Mouse (Mus musculus): ENCODE measurements around the gene Numa1.
"Not testable (repeated sequence)": the region's sequence is repeated elsewhere in the genome, so short reads cannot be mapped to it uniquely, and the experiment has no call there.

Gene Numa1

DNA sequence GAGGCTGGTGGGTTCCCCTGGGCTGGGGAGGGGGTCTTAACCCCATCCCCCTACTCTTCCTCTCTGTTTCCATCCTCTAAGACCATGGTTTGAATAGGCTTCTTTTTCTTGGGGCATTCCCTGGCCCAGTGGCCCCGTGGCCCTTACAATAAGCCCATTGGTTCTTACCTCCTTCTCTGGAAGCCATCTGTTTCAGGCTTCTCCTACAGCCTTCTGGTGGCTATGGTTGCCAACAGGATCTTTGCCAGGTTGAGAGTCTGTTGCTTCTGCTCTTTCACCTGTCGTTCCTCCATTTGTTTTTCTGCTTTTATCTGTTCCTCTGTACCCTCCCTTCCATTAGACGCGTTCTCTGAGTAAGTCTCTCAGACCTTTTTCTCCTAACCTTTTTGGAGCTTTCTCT, 3.7 kb downstream of the Numa1 start:
- no peak for DNase-seq (ENCODE audit: low spot score)

DNA sequence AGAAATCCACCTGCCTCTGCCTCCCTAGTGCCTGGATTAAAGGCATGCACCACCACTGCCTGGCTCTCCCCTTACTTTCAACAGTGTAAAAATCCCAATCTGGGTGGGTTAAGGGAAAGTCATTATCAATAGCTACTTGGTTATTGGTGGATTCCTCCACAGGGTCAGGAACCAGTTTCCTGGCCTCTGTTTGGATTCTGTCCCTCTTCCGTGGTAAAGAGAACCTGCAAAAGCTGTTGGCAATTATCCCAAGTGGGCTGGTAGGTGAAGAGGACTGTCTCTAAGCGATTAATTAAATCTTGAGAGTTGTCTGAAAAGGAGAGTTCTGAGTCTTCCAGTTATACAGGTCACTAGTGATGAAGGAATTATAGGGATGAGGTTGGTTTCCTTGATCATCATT, 4.4 kb downstream of the Numa1 start:
- DNase-seq (ENCODE audit: low spot score), result no peak

- DNase-seq (ENCODE audit: low spot score), result no peak
These were observed 5.8 kb downstream of the Numa1 start for GRCm38 (mm10) chr7:101939758-101940157.

- not testable (repeated sequence) for DNase-seq (ENCODE audit: low spot score)
These were observed 15.1 kb downstream of the Numa1 start for GRCm38 (mm10) chr7:101949008-101949407.

DNA sequence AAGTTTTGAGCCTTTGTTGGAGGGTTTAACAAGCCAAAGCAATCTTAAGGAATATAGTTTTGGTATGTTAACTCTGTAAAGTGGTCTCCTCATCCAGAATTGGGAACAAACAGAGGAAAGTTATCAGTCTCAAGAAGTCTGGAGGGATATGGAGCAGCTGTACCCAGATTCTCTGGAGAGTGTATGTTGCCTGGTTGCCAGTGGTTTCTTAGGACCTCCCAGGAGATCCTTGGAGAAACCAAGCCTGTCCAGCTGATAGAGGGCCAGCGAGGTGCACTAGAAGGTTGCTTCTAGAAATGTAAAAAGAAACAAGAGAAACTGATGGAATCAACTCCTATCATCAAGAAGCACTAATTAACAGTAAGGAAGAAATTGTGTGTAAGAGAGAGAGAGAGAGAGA, 17.7 kb downstream of the Numa1 start:
- no peak for DNase-seq (ENCODE audit: low spot score)

- DNase-seq (ENCODE audit: low spot score), result no peak
These were observed 18.2 kb downstream of the Numa1 start for GRCm38 (mm10) chr7:101952098-101952497.

GRCm38 (mm10) chr7:101954163-101954562, 20.3 kb downstream of the Numa1 start:
- DNase-seq (ENCODE audit: low spot score), result no peak

GRCm38 (mm10) chr7:101955276-101955675, 21.4 kb downstream of the Numa1 start:
- DNase-seq (ENCODE audit: low spot score), result no peak

- no peak for DNase-seq (ENCODE audit: low spot score)
These were observed 22.0 kb downstream of the Numa1 start for GRCm38 (mm10) chr7:101955862-101956261.

DNA sequence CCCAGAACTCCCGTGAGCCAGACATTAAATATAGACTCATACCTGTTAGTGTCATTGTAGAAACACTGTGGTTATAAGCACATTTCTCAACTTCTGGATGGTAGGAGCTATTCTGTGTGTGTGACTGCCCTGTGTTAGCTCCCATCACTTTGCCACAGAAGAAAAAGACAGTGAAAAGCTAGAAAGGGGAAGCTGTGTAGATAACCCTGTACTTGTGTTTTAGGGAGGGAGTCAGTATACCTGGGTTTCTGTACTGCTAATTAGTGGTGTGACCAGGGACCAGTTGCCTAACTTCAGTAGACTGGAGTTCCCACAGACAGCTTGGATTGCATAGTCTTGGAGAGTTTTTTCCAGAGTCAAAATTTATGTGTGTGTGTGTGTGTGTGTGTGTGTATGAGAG, 22.6 kb downstream of the Numa1 start:
- DNase-seq (ENCODE audit: low spot score), result no peak

- no peak for DNase-seq (ENCODE audit: low spot score)
These were observed 23.0 kb downstream of the Numa1 start for GRCm38 (mm10) chr7:101956911-101957310.

- no peak for DNase-seq (ENCODE audit: low spot score)
These were observed 28.9 kb downstream of the Numa1 start for GRCm38 (mm10) chr7:101962829-101963228.

GRCm38 (mm10) chr7:101963621-101964020, 29.7 kb downstream of the Numa1 start:
- DNase-seq (ENCODE audit: low spot score), result no peak

DNA sequence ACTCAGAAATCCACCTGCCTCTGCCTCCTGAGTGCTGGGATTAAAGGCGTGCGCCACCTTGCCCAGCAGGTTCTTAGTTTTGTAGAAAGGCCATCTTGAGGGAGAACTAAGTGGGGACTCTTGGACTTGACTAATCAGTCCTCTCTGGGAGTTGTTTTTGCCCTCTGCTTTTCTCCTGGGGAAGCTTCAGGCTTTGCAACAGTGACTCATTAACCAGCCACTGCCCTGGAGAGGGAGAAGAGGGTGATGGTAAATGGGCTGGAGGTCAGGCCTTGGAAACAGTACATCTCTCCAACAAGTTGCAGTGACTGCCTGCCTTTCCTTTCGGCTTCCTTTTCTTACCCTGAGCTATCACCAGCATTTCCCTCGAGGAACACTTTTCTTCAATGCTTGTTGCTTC, 30.6 kb downstream of the Numa1 start:
- no peak for DNase-seq (ENCODE audit: low spot score)

- DNase-seq (ENCODE audit: low spot score), result no peak
These were observed 31.7 kb downstream of the Numa1 start for GRCm38 (mm10) chr7:101965606-101966005.

DNA sequence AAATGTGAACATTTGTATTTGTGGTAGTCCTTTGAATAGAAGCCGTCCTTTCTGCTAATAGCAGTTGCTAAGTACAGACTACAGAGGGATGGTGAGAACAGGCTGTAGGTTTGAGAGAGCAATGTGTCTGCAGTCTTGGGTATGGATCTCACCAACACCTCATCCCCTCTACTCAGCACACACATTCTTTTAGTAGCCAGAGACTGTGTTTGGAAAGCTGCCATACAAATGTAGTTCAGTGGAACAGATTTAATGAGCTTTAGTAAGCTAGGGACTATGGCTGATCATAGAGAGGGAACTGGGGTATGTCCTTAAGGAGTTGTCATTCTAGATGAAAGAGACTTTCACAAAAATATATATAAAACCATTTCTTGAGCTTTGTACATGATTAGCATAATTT, 33.3 kb downstream of the Numa1 start:
- no peak for DNase-seq (ENCODE audit: low spot score)

DNA sequence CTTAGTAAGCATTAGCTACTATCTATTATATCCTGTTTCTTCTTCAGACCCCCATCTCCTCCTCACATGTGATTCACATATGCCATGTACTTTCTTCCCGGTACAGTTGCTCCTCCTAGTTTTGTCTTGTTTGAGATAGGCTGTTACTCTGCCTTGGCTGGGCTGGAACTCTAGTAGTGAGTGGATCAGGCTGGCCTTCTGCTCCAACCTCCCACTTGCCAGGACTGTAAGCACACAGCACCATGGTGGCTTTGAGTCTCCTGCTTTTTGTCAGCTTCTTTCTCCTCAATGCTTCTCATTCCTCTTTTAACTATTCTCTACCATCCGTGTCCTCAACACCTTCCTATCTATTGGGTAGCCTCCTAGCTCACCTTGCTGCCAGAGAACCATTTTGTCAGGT, 34.8 kb downstream of the Numa1 start:
- no peak for DNase-seq (ENCODE audit: low spot score)

- peak; percentile 76 for DNase-seq (ENCODE audit: low spot score)
These were observed 36.0 kb downstream of the Numa1 start for GRCm38 (mm10) chr7:101969694-101970428.

DNA sequence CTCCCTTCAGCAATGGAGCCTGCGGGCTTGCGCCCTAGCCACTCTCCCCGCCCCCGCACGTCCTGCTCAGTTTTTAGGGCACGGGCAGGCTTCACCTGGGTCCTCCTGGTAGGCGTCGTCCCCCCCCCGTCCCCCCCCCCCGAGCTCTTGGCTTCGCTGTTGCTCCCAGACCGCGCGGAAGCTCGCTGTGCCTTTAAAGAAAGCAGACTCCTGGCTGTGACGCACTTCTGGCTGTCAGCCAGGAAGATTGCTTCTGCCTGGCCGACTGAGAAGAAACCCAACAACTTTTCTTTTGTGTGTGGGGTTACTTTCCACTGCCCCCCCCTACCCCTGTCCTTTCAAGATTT, 36.5 kb downstream of the Numa1 start:
- peak; percentile 76 for DNase-seq (ENCODE audit: low spot score)

GRCm38 (mm10) chr7:101970821-101971461, 37.0 kb downstream of the Numa1 start:
- DNase-seq (ENCODE audit: low spot score), result peak; percentile 58

DNA sequence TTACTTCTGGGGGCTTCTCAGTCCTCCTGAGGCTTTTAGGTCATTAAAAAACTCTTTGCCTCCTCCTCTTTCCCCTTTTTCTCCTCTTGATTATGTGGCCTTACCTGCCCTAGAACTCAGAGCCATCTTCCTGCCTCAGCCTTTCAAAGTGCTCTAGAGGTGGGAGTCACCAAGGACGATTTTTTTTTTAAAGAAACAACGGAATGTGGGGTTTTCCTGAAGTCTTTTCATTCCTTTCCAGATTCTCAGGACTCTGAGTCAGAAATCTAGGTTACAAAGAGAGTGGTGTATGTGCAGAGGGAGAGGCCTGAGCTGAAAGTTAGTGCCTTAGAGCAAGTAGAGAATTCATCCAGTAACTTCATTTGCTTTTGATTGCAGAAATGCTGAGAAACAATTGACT, 37.8 kb downstream of the Numa1 start:
- no peak for DNase-seq (ENCODE audit: low spot score)

- DNase-seq (ENCODE audit: low spot score), result no peak
These were observed 39.8 kb downstream of the Numa1 start for GRCm38 (mm10) chr7:101973730-101974129.

- DNase-seq (ENCODE audit: low spot score), result no peak
These were observed 40.6 kb downstream of the Numa1 start for GRCm38 (mm10) chr7:101974505-101974904.

DNA sequence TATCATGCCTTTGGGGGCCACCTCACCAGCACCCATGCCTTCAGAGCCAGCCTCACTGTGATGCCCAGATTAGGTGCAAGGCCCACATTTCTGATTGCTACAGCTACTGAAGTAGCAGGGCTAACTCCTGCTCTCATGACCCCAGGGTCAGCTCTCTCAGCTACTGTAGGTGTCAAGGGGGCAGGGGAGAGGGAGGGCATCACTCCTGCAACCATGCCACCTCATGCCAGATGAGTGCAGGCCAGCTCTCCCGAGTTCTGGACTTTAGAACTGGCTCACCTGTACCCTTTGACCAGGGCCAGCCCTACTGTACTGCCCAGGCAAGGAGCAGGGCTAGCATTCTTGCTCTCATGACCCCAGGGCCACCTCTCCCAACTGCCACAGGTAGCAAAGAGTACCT, 48.8 kb downstream of the Numa1 start:
- no peak for DNase-seq (ENCODE audit: low spot score)
